Mouse (Mus musculus) heart, adult 18-20 months (tissue): ENCODE measurements around the gene Ubxn1. TPM values are rescaled to one million over a fixed set of nuclear protein-coding genes. Genes with fewer than 3 reads are reported as not detected.
A peak's percentile ranks its signal among the peaks of the same experiment; 100 is the strongest.
"Not testable (repeated sequence)": the region's sequence is repeated elsewhere in the genome, so short reads cannot be mapped to it uniquely, and the experiment has no call there.

Experiments
- DNase-seq, 2 experiments: peaks; one replicate each; pipeline ENCODE4 v3.0.0; 2021 to 2022; ENCODE audit warnings: mixed read lengths in 1 of 2
- long read RNA-seq, 2 experiments: library from polyadenylated mRNA; stranded (forward); transcript quantifications; one replicate each; pipeline ENCODE4 v2.0.0; 2021
- total RNA-seq, 2 experiments: library from RNA; stranded (reverse); gene quantifications; 2 replicates each; pipeline ENCODE4 v1.2.3; 2021

Gene Ubxn1
- total RNA-seq: 100 to 1,000 TPM; 125 to 132 TPM
- long read RNA-seq, experiment 1, transcript Ubxn1-204 (9 exons, 1,291 nt): major isoform, 96 of 113 reads
- long read RNA-seq, experiment 1, transcript Ubxn1-202 (10 exons, 1,033 nt): minor isoform, 6 of 113 reads
- long read RNA-seq, experiment 1, partial matches to known transcripts: 8 of 113 reads
- long read RNA-seq, experiment 1, other reads (novel, unspliced or antisense): 0 of 113 reads
- long read RNA-seq, experiment 2, transcript Ubxn1-204 (9 exons, 1,291 nt): major isoform, 65 of 75 reads
- long read RNA-seq, experiment 2, transcript Ubxn1-202 (10 exons, 1,033 nt): minor isoform, 5 of 75 reads
- long read RNA-seq, experiment 2, partial matches to known transcripts: 3 of 75 reads
- long read RNA-seq, experiment 2, other reads (novel, unspliced or antisense): 0 of 75 reads

GRCm38 (mm10) chr19:8871267-8872186 lies at the start of gene Ubxn1:
Gene Ubxn1 (plus strand): TSS chr19:8871496.
- DNase-seq: peak; percentile 99

GRCm38 (mm10) chr19:8822696-8823095 lies 48.6 kb upstream of the Ubxn1 start:
- no peak for DNase-seq

DNA sequence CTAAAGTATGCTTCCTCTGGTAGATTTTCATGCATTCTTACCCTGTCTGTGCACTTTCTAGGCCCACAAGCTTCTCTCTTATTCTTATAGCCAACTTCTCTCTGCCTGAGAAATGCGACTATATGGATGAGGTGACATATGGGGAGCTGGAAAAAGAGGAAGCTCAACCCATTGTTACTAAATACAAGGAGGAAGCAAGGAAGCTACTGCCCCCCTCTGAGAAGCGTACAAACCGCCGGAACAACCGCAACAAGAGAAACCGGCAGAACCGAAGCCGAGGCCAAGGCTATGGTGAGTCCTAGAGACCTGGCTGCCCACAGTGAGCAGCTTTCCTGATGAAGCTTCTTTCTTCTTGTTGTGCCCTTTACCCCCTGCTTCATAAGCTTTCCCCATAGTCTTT lies 41.6 kb upstream of the Ubxn1 start, which contains the start of gene AC129217.1:
TSS of gene AC129217.1 (plus strand) at position 114 of the 400 bp plus-strand sequence.
- DNase-seq: peak in 1 of 2 experiments; percentile 47

DNA sequence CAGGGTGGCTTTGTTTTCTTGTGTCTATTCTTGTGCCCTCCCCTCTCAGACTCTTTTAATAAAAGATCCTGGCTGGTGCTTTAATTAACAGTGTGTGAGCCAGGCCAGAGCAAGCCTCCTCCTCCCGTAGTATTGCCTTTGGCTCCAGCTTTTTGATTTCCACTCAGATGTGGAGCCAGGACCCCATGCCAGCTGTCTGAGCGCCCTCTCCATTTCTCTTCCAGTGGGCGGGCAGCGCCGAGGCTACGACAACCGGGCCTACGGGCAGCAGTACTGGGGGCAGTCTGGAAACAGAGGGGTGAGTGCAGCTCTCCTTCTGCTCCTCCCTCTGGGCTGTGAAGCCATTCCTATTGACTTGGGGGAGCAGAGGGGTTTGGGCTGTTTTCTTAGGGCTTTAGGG lies 40.6 kb upstream of the Ubxn1 start:
- DNase-seq: no peak

DNA sequence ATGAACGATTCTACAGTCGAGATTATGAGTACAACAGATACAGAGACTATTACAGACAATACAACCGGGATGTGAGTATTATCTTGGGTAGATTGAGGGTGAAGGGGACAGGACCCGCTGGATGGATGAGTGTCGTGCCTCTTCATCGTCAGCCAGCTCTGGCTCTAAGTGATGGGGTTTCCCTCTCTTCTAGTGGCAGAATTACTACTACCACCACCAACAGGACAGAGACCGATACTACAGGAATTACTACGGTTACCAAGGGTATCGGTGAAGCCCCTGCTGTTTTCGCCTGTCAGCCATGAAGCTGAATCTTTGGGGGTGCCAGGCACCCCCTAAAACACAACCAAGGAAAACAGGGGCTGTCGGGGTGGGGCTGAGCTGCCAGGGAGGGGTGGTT lies 40.0 kb upstream of the Ubxn1 start:
- no peak for DNase-seq

DNA sequence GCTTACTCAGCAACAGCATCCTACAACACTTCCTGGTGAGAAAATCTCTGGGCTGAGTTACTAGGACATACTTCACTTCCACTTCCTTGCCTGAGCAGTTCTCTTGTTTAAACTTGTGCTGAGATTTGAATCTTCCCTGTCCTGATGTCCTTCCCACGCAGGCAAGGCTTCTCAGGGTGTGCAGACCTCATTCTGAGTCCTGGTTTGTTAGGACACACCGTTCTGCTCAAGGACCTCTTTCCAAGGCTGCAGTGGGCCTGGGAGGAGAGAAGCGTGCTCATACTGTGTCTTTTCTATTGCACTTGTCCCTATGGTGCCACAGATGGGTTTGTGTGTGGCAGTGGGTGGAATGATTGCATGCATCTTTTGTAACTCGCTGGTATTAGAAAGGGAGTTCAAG lies 38.3 kb upstream of the Ubxn1 start:
- DNase-seq: no peak

DNA sequence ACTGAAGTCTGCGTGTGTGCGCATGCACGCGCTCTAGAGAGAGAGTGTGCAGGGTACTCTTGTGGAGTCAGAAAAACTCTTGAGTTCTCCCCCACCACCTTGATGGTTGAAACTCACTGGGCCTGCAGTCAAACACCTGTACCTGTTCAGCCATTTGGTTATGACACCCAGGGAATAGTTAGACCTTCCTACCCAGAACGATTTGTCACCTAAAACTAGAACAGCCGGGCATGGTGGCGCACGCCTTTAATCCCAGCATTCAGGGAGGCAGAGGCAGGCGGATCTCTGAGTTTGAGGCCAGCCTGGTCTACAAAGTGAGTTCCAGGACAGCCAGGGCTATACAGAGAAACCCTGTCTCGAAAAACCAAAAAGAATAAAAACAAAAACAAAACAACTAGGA lies 35.0 kb upstream of the Ubxn1 start:
- not testable (repeated sequence) for DNase-seq

- DNase-seq: peak; percentile 85 to 91
These were observed 34.0 kb upstream of the Ubxn1 start, which contains the start of gene Bscl2 for GRCm38 (mm10) chr19:8837251-8837791. Gene Bscl2 (plus strand): TSS chr19:8837467.

GRCm38 (mm10) chr19:8838041-8838730 lies 33.1 kb upstream of the Ubxn1 start:
- peak; percentile 39 to 58 for DNase-seq

DNA sequence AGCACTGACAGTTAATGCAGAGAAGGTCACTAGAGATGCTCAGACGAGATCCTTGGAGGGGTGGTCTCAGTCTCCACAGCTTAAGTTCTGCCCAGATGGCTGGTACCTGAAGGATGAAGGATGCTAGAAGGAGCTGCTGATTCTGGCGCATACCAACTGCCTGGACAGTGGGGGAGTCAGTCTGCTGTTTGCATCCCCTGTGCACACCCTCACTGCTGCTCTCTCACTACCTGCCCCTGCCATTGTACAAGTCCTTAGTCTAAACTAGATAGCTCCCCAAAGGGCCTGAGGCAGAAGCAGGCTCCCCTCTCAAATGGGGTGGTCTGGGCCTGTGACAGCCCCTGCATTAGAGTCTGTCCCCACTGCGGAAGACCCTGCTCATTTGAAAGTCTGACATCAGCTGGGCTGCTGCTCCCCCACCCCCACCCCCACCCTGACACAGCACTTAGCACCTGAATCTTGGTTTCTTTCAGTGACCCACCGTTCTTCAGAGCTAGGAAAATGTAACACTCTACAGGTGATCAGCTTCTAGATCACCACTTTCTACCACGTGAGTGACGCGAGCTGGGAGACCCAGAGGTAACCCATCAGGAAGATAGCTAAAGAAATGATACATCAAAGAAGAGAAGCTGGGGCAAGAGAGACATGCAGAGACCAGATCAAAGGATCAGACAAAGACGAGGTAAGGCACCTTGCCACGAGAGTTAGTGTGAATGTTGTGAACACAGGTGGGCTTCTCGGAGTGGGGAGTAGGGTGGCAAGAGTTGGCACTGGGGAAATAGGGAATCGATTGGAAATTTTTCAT lies 32.0 kb upstream of the Ubxn1 start, which contains the start of gene Gng3:
TSS of gene Gng3 (minus strand) at position 92 of the 805 bp plus-strand sequence.
- DNase-seq: no peak

- DNase-seq: peak; percentile 83 to 86
These were observed 31.1 kb upstream of the Ubxn1 start for GRCm38 (mm10) chr19:8839908-8840791.

DNA sequence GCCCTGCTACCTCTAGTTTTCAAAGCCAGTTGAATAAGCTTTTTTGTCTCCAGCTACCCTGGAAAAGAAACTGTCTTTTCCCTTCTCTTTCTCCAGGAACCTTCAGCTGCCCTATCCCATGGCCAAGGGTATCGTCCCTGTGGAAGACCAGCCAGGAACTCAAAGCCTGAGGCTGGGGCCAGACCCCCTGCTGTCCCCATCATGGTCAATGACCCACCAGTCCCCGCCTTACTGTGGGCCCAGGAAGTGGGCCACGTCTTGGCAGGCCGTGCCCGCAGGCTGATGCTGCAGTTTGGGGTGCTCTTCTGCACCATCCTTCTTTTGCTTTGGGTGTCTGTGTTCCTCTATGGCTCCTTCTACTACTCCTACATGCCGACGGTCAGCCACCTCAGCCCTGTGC lies 30.3 kb upstream of the Ubxn1 start:
- no peak for DNase-seq

GRCm38 (mm10) chr19:8842961-8843360 lies 28.3 kb upstream of the Ubxn1 start:
- DNase-seq: peak; percentile 43 to 45

- DNase-seq: peak; percentile 69 to 94
These were observed 26.7 kb upstream of the Ubxn1 start for GRCm38 (mm10) chr19:8844371-8845129.

GRCm38 (mm10) chr19:8848356-8848755 lies 22.9 kb upstream of the Ubxn1 start:
- no peak for DNase-seq

- peak; percentile 47 to 72 for DNase-seq
These were observed 20.8 kb upstream of the Ubxn1 start, which contains the start of gene Lrrn4cl for GRCm38 (mm10) chr19:8850402-8850901. Gene Lrrn4cl (plus strand): TSS chr19:8850768.

- DNase-seq: peak in 1 of 2 experiments; percentile 24
These were observed 19.7 kb upstream of the Ubxn1 start for GRCm38 (mm10) chr19:8851639-8852038.

DNA sequence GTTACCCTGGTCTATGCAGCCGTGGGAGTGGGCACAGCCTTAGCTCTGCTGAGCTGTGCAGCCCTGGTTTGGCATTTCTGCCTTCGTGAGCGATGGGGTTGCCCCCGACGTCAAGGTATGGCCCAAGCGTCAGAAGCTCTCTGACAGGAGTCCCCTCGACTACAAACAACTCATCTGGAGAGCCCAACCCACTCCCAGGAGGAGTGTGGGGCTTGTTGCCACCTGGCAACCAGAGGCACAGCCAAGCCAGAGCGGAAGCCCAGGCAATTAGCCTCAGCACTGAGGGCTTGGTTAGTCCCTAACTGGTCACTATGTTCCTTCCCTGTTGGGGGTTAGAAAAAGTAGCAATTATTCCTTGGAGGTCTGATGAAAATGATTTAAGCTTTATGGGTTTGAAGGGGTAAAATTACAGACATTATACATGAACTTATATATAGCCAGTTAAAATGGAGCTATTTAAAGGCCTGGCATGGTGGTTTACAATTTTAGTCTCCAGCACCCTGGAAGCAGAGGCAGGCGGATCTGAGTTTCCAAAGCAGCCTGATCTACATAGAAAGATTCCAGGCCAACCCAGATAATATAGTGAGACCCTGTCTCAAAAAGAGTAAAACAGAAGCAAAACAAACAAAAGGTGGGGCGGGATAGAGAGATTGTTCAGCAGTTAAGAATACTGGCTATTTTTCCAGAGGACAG lies 18.9 kb upstream of the Ubxn1 start:
- DNase-seq: peak; percentile 53 to 59
